Mouse (Mus musculus) erythroblast, adult 5-6 weeks (primary cell): Measurements from ENCODE around the gene Pcyox1. TPM values are rescaled to one million over a fixed set of nuclear protein-coding genes. Genes with fewer than 3 reads are reported as not detected.
A peak's percentile ranks its signal among the peaks of the same experiment; 100 is the strongest.
"Not testable (repeated sequence)": the region's sequence is repeated elsewhere in the genome, so short reads cannot be mapped to it uniquely, and the experiment has no call there.

Experiments
- ATAC-seq: replicated peaks from 2 replicates; pipeline ENCODE4 v1.8.0; 2016; ENCODE audit warnings: moderate number of reproducible peaks, mild to moderate bottlenecking, moderate TSS enrichment, inconsistent platforms; ENCODE audit not compliant: poor library complexity, low FRiP score, severe bottlenecking
- total RNA-seq, 2 experiments: library from RNA; stranded (forward) in 1 of 2; stranded (reverse) in 1 of 2; fragments of 150-400 nt in 1 of 2; fragments of 200-764, 138-1000 nt in 1 of 2; gene quantifications; 2 replicates each; pipeline versions ENCODE4 v1.2.3 to v1.2.4; 2015 to 2017; ENCODE audit warnings: low replicate concordance in 2 of 2

Pcyox1 gene
- total RNA-seq, 2 experiments from 2014 or later = 3.1 to 22.7 TPM

GRCm38 (mm10) chr6:86399995-86400394 is 3.0 kb upstream of the Pcyox1 start:
- ATAC-seq = no peak

- no peak for ATAC-seq
Measured at GRCm38 (mm10) chr6:86398986-86399385, 2.0 kb upstream of the Pcyox1 start.

GRCm38 (mm10) chr6:86397257-86397980 is 465 bp upstream of the Pcyox1 start:
- no peak for ATAC-seq

- no peak for ATAC-seq
Measured at GRCm38 (mm10) chr6:86395969-86396368, 985 bp downstream of the Pcyox1 start.

GRCm38 (mm10) chr6:86395021-86395420 is 1.9 kb downstream of the Pcyox1 start:
- ATAC-seq = no peak

GRCm38 (mm10) chr6:86394078-86394720 is 2.8 kb downstream of the Pcyox1 start:
- no peak for ATAC-seq

- ATAC-seq = no peak
Measured at GRCm38 (mm10) chr6:86393187-86393586, 3.8 kb downstream of the Pcyox1 start.

- no peak for ATAC-seq
Measured at GRCm38 (mm10) chr6:86391326-86391725, 5.6 kb downstream of the Pcyox1 start.

GRCm38 (mm10) chr6:86388461-86388860 is 8.5 kb downstream of the Pcyox1 start:
- no peak for ATAC-seq

GRCm38 (mm10) chr6:86387313-86387712 is 9.6 kb downstream of the Pcyox1 start:
- ATAC-seq = no peak

- no peak for ATAC-seq
Measured at GRCm38 (mm10) chr6:86385362-86386104, 11.4 kb downstream of the Pcyox1 start.

GRCm38 (mm10) chr6:86384692-86385091 is 12.3 kb downstream of the Pcyox1 start:
- no peak for ATAC-seq

GRCm38 (mm10) chr6:86383370-86383769 is 13.6 kb downstream of the Pcyox1 start:
- ATAC-seq = no peak

GRCm38 (mm10) chr6:86382551-86382950 is 14.4 kb downstream of the Pcyox1 start:
- no peak for ATAC-seq

GRCm38 (mm10) chr6:86380112-86380511 is 16.8 kb downstream of the Pcyox1 start:
- not testable (repeated sequence) for ATAC-seq

- no peak for ATAC-seq
Measured at GRCm38 (mm10) chr6:86378341-86378740, 18.6 kb downstream of the Pcyox1 start.

GRCm38 (mm10) chr6:86373556-86373955 is 23.4 kb downstream of the Pcyox1 start:
- no peak for ATAC-seq

- ATAC-seq = no peak
Measured at GRCm38 (mm10) chr6:86371950-86372516, 24.9 kb downstream of the Pcyox1 start.

GRCm38 (mm10) chr6:86371340-86371911 is 25.5 kb downstream of the Pcyox1 start:
- ATAC-seq = peak; percentile 98

- peak; percentile 53 for ATAC-seq
Measured at GRCm38 (mm10) chr6:86370764-86371339, 26.1 kb downstream of the Pcyox1 start, which contains the start of gene Snrpg. Snrpg (plus strand) TSS chr6:86371304.
